Mouse (Mus musculus): Measurements from ENCODE around the gene Lsp1.

The Lsp1 gene

GRCm38 (mm10) chr7:142462594-142463078 lies 2.0 kb downstream of the Lsp1 start:
- CTCF ChIA-PET = interaction anchor here in 1 of 4 experiments (1.6 kb wide), 1 partner anchor 22 kb away, joined by 3 read pairs; no protein-coding TSS in a partner anchor
- POLR2A ChIA-PET = interaction anchor here in 1 of 4 experiments (1.1 to 1.4 kb wide), 2 partner anchors 14 to 17 kb away, joined by 3 to 4 read pairs; no protein-coding TSS in a partner anchor

- ChIA-PET CTCF (no interaction called here), POLR2A (interaction anchor here in 1 of 4 experiments (0.6 kb wide), 1 partner anchor 76 kb away, joined by 4 read pairs; no protein-coding TSS in a partner anchor)
Measured at GRCm38 (mm10) chr7:142470171-142470691, 9.6 kb downstream of the Lsp1 start.

GRCm38 (mm10) chr7:142470808-142471413 lies 10.3 kb downstream of the Lsp1 start:
- CTCF ChIA-PET = interaction anchor here in 1 of 4 experiments (1.6 kb wide), 1 partner anchor 136 kb away, joined by 3 read pairs; no protein-coding TSS in a partner anchor

GRCm38 (mm10) chr7:142471414-142471861 lies 10.8 kb downstream of the Lsp1 start:
- CTCF ChIA-PET = interaction anchor here in 1 of 4 experiments (1.6 kb wide), 1 partner anchor 137 kb away, joined by 3 read pairs; no protein-coding TSS in a partner anchor
- POLR2A ChIA-PET = no interaction called here

More at GRCm38 (mm10) chr7:142470808-142471413, 10.3 kb downstream of the Lsp1 start:
- POLR2A ChIA-PET = interaction anchor here in 1 of 4 experiments (0.6 kb wide), 1 partner anchor 77 kb away, joined by 4 read pairs; no protein-coding TSS in a partner anchor

GRCm38 (mm10) chr7:142471884-142472570 lies 11.4 kb downstream of the Lsp1 start:
- POLR2A ChIA-PET = no interaction called here
- CTCF ChIA-PET = interaction anchor here in 1 of 4 experiments (1.6 kb wide), 1 partner anchor 137 kb away, joined by 3 read pairs; no protein-coding TSS in a partner anchor

- POLR2A ChIA-PET = interaction anchor here in 1 of 4 experiments (0.5 kb wide), 1 partner anchor 192 kb away, joined by 3 read pairs; no protein-coding TSS in a partner anchor
- CTCF ChIA-PET = no interaction called here
Measured at GRCm38 (mm10) chr7:142472936-142473335, 12.3 kb downstream of the Lsp1 start.

GRCm38 (mm10) chr7:142473476-142473875 lies 12.9 kb downstream of the Lsp1 start:
- ChIA-PET POLR2A (interaction anchor here in 1 of 4 experiments (0.5 kb wide), 1 partner anchor 171 kb away, joined by 3 read pairs; no protein-coding TSS in a partner anchor), CTCF (interaction anchor here in 2 of 4 experiments (1.2 to 1.5 kb wide), 2 partner anchors 14 to 139 kb away, joined by 3 read pairs; no protein-coding TSS in a partner anchor)

GRCm38 (mm10) chr7:142474799-142475198 lies 14.2 kb downstream of the Lsp1 start:
- ChIA-PET POLR2A (no interaction called here), CTCF (interaction anchor here in 1 of 4 experiments (0.9 to 1.5 kb wide), 2 partner anchors 12 to 46 kb away, joined by 3 to 5 read pairs; no protein-coding TSS in a partner anchor)

GRCm38 (mm10) chr7:142475641-142476040 lies 15.0 kb downstream of the Lsp1 start:
- POLR2A ChIA-PET = interaction anchor here in 1 of 4 experiments (1.5 kb wide), 2 partner anchors 13 to 15 kb away, joined by 3 read pairs; no protein-coding TSS in a partner anchor
- CTCF ChIA-PET = interaction anchor here in 1 of 4 experiments (1.4 kb wide), 1 partner anchor 197 kb away, joined by 3 read pairs; no protein-coding TSS in a partner anchor

GRCm38 (mm10) chr7:142476271-142476670 lies 15.7 kb downstream of the Lsp1 start:
- ChIA-PET CTCF (interaction anchor here in 1 of 4 experiments (1.4 kb wide), 1 partner anchor 197 kb away, joined by 3 read pairs; no protein-coding TSS in a partner anchor), POLR2A (interaction anchor here in 1 of 4 experiments (1.5 kb wide), 2 partner anchors 14 kb away, joined by 3 read pairs; no protein-coding TSS in a partner anchor)

- ChIA-PET CTCF (interaction anchor here in 3 of 4 experiments (0.6 to 1.4 kb wide), 4 partner anchors 41 to 471 kb away, joined by 3 to 7 read pairs (median 4); no protein-coding TSS in a partner anchor), POLR2A (interaction anchor here in 1 of 4 experiments (1.0 to 1.5 kb wide), 3 partner anchors 14 to 41 kb away, joined by 3 to 4 read pairs (median 3); no protein-coding TSS in a partner anchor)
Measured at GRCm38 (mm10) chr7:142476795-142477452, 16.3 kb downstream of the Lsp1 start.

GRCm38 (mm10) chr7:142478001-142478400 lies 17.4 kb downstream of the Lsp1 start:
- CTCF ChIA-PET = no interaction called here
- POLR2A ChIA-PET = no interaction called here

GRCm38 (mm10) chr7:142478574-142478973 lies 18.0 kb downstream of the Lsp1 start:
- ChIA-PET CTCF (interaction anchor here in 2 of 4 experiments (0.8 kb wide), 2 partner anchors 50 to 102 kb away, joined by 3 to 9 read pairs; no protein-coding TSS in a partner anchor), POLR2A (interaction anchor here in 1 of 4 experiments (0.5 kb wide), 1 partner anchor 182 kb away, joined by 4 read pairs; no protein-coding TSS in a partner anchor)

- ChIA-PET POLR2A (interaction anchor here in 1 of 4 experiments (0.6 kb wide), 1 partner anchor 16 kb away, joined by 4 read pairs; no protein-coding TSS in a partner anchor), CTCF (interaction anchor here in 2 of 4 experiments (0.8 to 0.9 kb wide), 3 partner anchors 50 to 101 kb away, joined by 3 to 9 read pairs (median 3); no protein-coding TSS in a partner anchor)
Measured at GRCm38 (mm10) chr7:142479307-142479706, 18.7 kb downstream of the Lsp1 start.

GRCm38 (mm10) chr7:142479886-142480285 lies 19.3 kb downstream of the Lsp1 start:
- CTCF ChIA-PET = interaction anchor here in 1 of 4 experiments (0.9 kb wide), 1 partner anchor 51 kb away, joined by 3 read pairs; no protein-coding TSS in a partner anchor
- POLR2A ChIA-PET = interaction anchor here in 1 of 4 experiments (0.8 kb wide), 1 partner anchor 101 kb away, joined by 3 read pairs; no protein-coding TSS in a partner anchor

- CTCF ChIA-PET = interaction anchor here (0.5 to 2.9 kb wide), 26 partner anchors 18 to 239 kb away, joined by 3 to 48 read pairs (median 4); partner anchors contain the start of gene Tnni2 (in 1 of the 4)
- POLR2A ChIA-PET = no interaction called here
Measured at GRCm38 (mm10) chr7:142480661-142481060, 20.1 kb downstream of the Lsp1 start.

GRCm38 (mm10) chr7:142481186-142481567 lies 20.6 kb downstream of the Lsp1 start:
- CTCF ChIA-PET = interaction anchor here (0.5 to 2.9 kb wide), 42 partner anchors 18 to 1439 kb away, joined by 3 to 48 read pairs (median 4); partner anchors contain the start of genes Lsp1 (in 1 of the 4) and Tnni2 (in 1 of the 4)
- POLR2A ChIA-PET = interaction anchor here in 2 of 4 experiments (1.0 to 1.6 kb wide), 5 partner anchors 57 to 130 kb away, joined by 3 to 6 read pairs (median 5); partner anchors contain the start of gene Ctsd (in 1 of the 2)

All from embryonic stem cell, embryonic (primary cell).